Mouse (Mus musculus) CH12.LX (cell line): ENCODE data around the gene 4922502D21Rik. TPM values are rescaled to one million over a fixed set of nuclear protein-coding genes. Genes with fewer than 3 reads are reported as not detected.

Experiments
- DNase-seq: peaks from one replicate; pipeline ENCODE4 v3.0.0-alpha.2; 2013; ENCODE audit errors: extremely low read depth
- H3K27ac ChIP-seq: 2 replicates; pipeline ENCODE4 v1.5.1; 2012; ENCODE audit warnings: low read depth, mild to moderate bottlenecking, control low read depth, moderate library complexity; ENCODE audit not compliant: insufficient read depth
- H3K27me3 ChIP-seq: replicated peaks from 2 replicates; pipeline ENCODE3; 2012; ENCODE audit warnings: inconsistent platforms
- H3K36me3 ChIP-seq, 2 experiments: replicated peaks in 1 of 2; 2 replicates each; pipeline versions ENCODE3 to v1.6.1; 2012; ENCODE audit warnings: inconsistent platforms in 1 of 2, low read length in 1 of 2, mild to moderate bottlenecking in 1 of 2, mixed read lengths in 1 of 2, moderate library complexity in 1 of 2; ENCODE audit not compliant: control insufficient read depth in 1 of 2, insufficient read depth in 1 of 2
- H3K4me1 ChIP-seq, 2 experiments: 2 replicates each; pipeline ENCODE4 v1.6.1; 2012; ENCODE audit warnings: inconsistent platforms in 1 of 2, moderate library complexity in 1 of 2; ENCODE audit not compliant: insufficient read depth in 2 of 2, control insufficient read depth in 1 of 2
- H3K4me2 ChIP-seq: 2 replicates; pipeline ENCODE4 v1.6.1; 2012; ENCODE audit warnings: low read depth, mild to moderate bottlenecking, control low read depth; ENCODE audit not compliant: poor library complexity, insufficient read depth, severe bottlenecking
- H3K4me3 ChIP-seq, 3 experiments: fragments of 150-350 bp in 1 of 3; sonication (generic) in 1 of 3; replicated peaks in 1 of 3; 2 replicates each; pipeline versions ENCODE3 to v1.5.1; 2011 to 2012; ENCODE audit warnings: low read depth in 2 of 3, low read length in 2 of 3, mild to moderate bottlenecking in 2 of 3, moderate library complexity in 2 of 3, control low read depth in 1 of 3, improper control_type of control experiment in 1 of 3, inconsistent platforms in 1 of 3, mixed read lengths in 1 of 3; ENCODE audit not compliant: poor library complexity in 1 of 3
- H3K79me2 ChIP-seq: replicated peaks from 2 replicates; pipeline ENCODE4 v1.6.1; 2012; ENCODE audit warnings: mild to moderate bottlenecking, moderate library complexity; ENCODE audit not compliant: control insufficient read depth, poor library complexity, insufficient read depth, severe bottlenecking; ENCODE audit errors: extremely low read depth
- H3K9ac ChIP-seq: 2 replicates; pipeline ENCODE4 v1.6.1; 2012; ENCODE audit warnings: low read depth, mild to moderate bottlenecking, control low read depth, moderate library complexity; ENCODE audit not compliant: insufficient read depth
- H3K9me3 ChIP-seq: replicated peaks from 2 replicates; pipeline ENCODE3; 2012; ENCODE audit warnings: low read length, inconsistent platforms, mixed read lengths
- BHLHE40 ChIP-seq: IDR thresholded peaks from 2 replicates; pipeline ENCODE4 v1.6.1; 2011; ENCODE audit warnings: mild to moderate bottlenecking, low read depth, low read length, improper control_type of control experiment
- CHD1 ChIP-seq: IDR thresholded peaks from 2 replicates; pipeline ENCODE4 v1.6.1; 2012; ENCODE audit warnings: low read depth, low read length, improper control_type of control experiment, inconsistent platforms
- CHD2 ChIP-seq: IDR thresholded peaks from 2 replicates; pipeline ENCODE4 v1.6.1; 2011; ENCODE audit warnings: low read length, improper control_type of control experiment
- CTCF ChIP-seq, 2 experiments: IDR thresholded peaks in 1 of 2; conservative IDR thresholded peaks in 1 of 2; 2 replicates each; pipeline ENCODE4 v1.5.1; 2011 to 2012; ENCODE audit warnings: low read depth in 2 of 2, low read length in 2 of 2, improper control_type of control experiment in 1 of 2, inconsistent platforms in 1 of 2, mild to moderate bottlenecking in 1 of 2, moderate library complexity in 1 of 2
- E2F4 ChIP-seq: IDR thresholded peaks from 2 replicates; pipeline ENCODE4 v1.6.1; 2011; ENCODE audit warnings: low read depth, low read length, improper control_type of control experiment; ENCODE audit not compliant: insufficient replicate concordance
- ELF1 ChIP-seq: IDR thresholded peaks from 2 replicates; pipeline ENCODE4 v1.6.1; 2014; ENCODE audit warnings: low read depth, mild to moderate bottlenecking, inconsistent platforms, low read length, improper control_type of control experiment
- EP300 ChIP-seq: IDR thresholded peaks from 2 replicates; pipeline ENCODE4 v1.6.1; 2011; ENCODE audit warnings: low read length, improper control_type of control experiment
- ETS1 ChIP-seq: conservative IDR thresholded peaks from 2 replicates; pipeline ENCODE4 v1.6.1; 2012; ENCODE audit warnings: low read depth, mild to moderate bottlenecking, inconsistent platforms, low read length, improper control_type of control experiment, moderate library complexity
- GABPA ChIP-seq: IDR thresholded peaks from 2 replicates; pipeline ENCODE4 v1.6.1; 2012; ENCODE audit warnings: low read depth, low read length, improper control_type of control experiment, inconsistent platforms; ENCODE audit not compliant: insufficient replicate concordance
- HCFC1 ChIP-seq: IDR thresholded peaks from 2 replicates; pipeline ENCODE4 v1.6.1; 2012; ENCODE audit warnings: low read depth, mild to moderate bottlenecking, inconsistent platforms, low read length, improper control_type of control experiment
- IRF4 ChIP-seq: IDR thresholded peaks from 2 replicates; pipeline ENCODE4 v1.6.1; 2014; ENCODE audit warnings: low read depth, mild to moderate bottlenecking, inconsistent platforms, low read length, improper control_type of control experiment
- JUN ChIP-seq: IDR thresholded peaks from 2 replicates; pipeline ENCODE4 v1.6.1; 2011; ENCODE audit warnings: low read depth, mild to moderate bottlenecking, low read length, improper control_type of control experiment, moderate library complexity; ENCODE audit not compliant: insufficient read depth
- JUND ChIP-seq: conservative IDR thresholded peaks from 2 replicates; pipeline ENCODE4 v1.6.1; 2011; ENCODE audit warnings: low read depth, low read length, improper control_type of control experiment
- KAT2A ChIP-seq: IDR thresholded peaks from 2 replicates; pipeline ENCODE4 v1.6.1; 2012; ENCODE audit warnings: low read length, improper control_type of control experiment, inconsistent platforms; ENCODE audit not compliant: insufficient replicate concordance
- MAFK ChIP-seq: IDR thresholded peaks from 2 replicates; pipeline ENCODE4 v1.6.1; 2011; ENCODE audit warnings: low read length, improper control_type of control experiment; ENCODE audit not compliant: insufficient replicate concordance
- MAX ChIP-seq: IDR thresholded peaks from 2 replicates; pipeline ENCODE4 v1.6.1; 2011; ENCODE audit warnings: low read length, improper control_type of control experiment
- MAZ ChIP-seq: IDR thresholded peaks from 2 replicates; pipeline ENCODE4 v1.6.1; 2012; ENCODE audit warnings: low read depth, mild to moderate bottlenecking, inconsistent platforms, low read length, improper control_type of control experiment, moderate library complexity
- MEF2A ChIP-seq: IDR thresholded peaks from 2 replicates; pipeline ENCODE4 v1.6.1; 2014; ENCODE audit warnings: low read depth, mild to moderate bottlenecking, inconsistent platforms, low read length, improper control_type of control experiment, borderline replicate concordance
- MXI1 ChIP-seq: IDR thresholded peaks from 2 replicates; pipeline ENCODE4 v1.6.1; 2011; ENCODE audit warnings: mild to moderate bottlenecking, low read depth, low read length, improper control_type of control experiment
- MYC ChIP-seq: IDR thresholded peaks from 2 replicates; pipeline ENCODE4 v1.6.1; 2011; ENCODE audit warnings: low read depth, mild to moderate bottlenecking, improper control_type of control experiment, low read length
- NELFE ChIP-seq: IDR thresholded peaks from 2 replicates; pipeline ENCODE4 v1.6.1; 2011; ENCODE audit warnings: low read depth, low read length, improper control_type of control experiment
- NRF1 ChIP-seq: IDR thresholded peaks from 2 replicates; pipeline ENCODE4 v1.6.1; 2014; ENCODE audit warnings: low read depth, mild to moderate bottlenecking, inconsistent platforms, low read length, improper control_type of control experiment, moderate library complexity
- PAX5 ChIP-seq: IDR thresholded peaks from 2 replicates; pipeline ENCODE4 v1.6.1; 2012; ENCODE audit warnings: low read length, inconsistent platforms, mixed read lengths
- POLR2A ChIP-seq: IDR thresholded peaks from 2 replicates; pipeline ENCODE4 v1.6.1; 2011; ENCODE audit warnings: low read depth, mild to moderate bottlenecking, improper control_type of control experiment, low read length
- POLR2AphosphoS2 ChIP-seq: IDR thresholded peaks from 2 replicates; pipeline ENCODE4 v1.6.1; 2011; ENCODE audit warnings: low read depth, low read length, improper control_type of control experiment
- RAD21 ChIP-seq: IDR thresholded peaks from 2 replicates; pipeline ENCODE4 v1.6.1; 2011; ENCODE audit warnings: low read depth, mild to moderate bottlenecking, low read length, improper control_type of control experiment, moderate library complexity
- RCOR1 ChIP-seq: conservative IDR thresholded peaks from 2 replicates; pipeline ENCODE4 v1.6.1; 2012; ENCODE audit warnings: low read depth, mild to moderate bottlenecking, inconsistent platforms, low read length, improper control_type of control experiment
- SIN3A ChIP-seq: IDR thresholded peaks from 2 replicates; pipeline ENCODE4 v1.6.1; 2012; ENCODE audit warnings: low read length, improper control_type of control experiment, inconsistent platforms
- TCF12 ChIP-seq: IDR thresholded peaks from 2 replicates; pipeline ENCODE4 v1.6.1; 2014; ENCODE audit warnings: low read depth, mild to moderate bottlenecking, inconsistent platforms, low read length, improper control_type of control experiment
- UBTF ChIP-seq: IDR thresholded peaks from 2 replicates; pipeline ENCODE4 v1.6.1; 2012; ENCODE audit warnings: low read depth, mild to moderate bottlenecking, inconsistent platforms, low read length, improper control_type of control experiment, moderate library complexity
- USF1 ChIP-seq: IDR thresholded peaks from 2 replicates; pipeline ENCODE4 v1.6.1; 2014; ENCODE audit warnings: low read depth, mild to moderate bottlenecking, inconsistent platforms, low read length, improper control_type of control experiment
- USF2 ChIP-seq: conservative IDR thresholded peaks from 2 replicates; pipeline ENCODE4 v1.6.1; 2011; ENCODE audit warnings: low read depth, low read length, improper control_type of control experiment
- ZC3H11A ChIP-seq: IDR thresholded peaks from 2 replicates; pipeline ENCODE4 v1.6.1; 2012; ENCODE audit warnings: low read depth, mild to moderate bottlenecking, inconsistent platforms, low read length, improper control_type of control experiment
- ZKSCAN1 ChIP-seq: IDR thresholded peaks from 2 replicates; pipeline ENCODE4 v1.6.1; 2012; ENCODE audit warnings: low read depth, inconsistent platforms, low read length, improper control_type of control experiment, borderline replicate concordance
- ZMIZ1 ChIP-seq: IDR thresholded peaks from 2 replicates; pipeline ENCODE4 v1.6.1; 2012; ENCODE audit warnings: low read depth, mild to moderate bottlenecking, inconsistent platforms, low read length, improper control_type of control experiment
- ZNF384 ChIP-seq: IDR thresholded peaks from 2 replicates; pipeline ENCODE4 v1.6.1; 2012; ENCODE audit warnings: low read depth, low read length, improper control_type of control experiment, inconsistent platforms
- dilution Hi-C: fragments of 300-500 bp; cut with MboI; formaldehyde crosslinking; loops from 2 replicates; pipeline ENCODE4 v1.14.3; 2020; ENCODE audit warnings: low sequenced_read_pairs; ENCODE audit not compliant: extremely low pct_unique_long_range_greater_than_20kb, extremely low pct_ligation_motif_present
- in situ Hi-C: fragments of 300-500 bp; cut with MboI; formaldehyde crosslinking; loops from 3 replicates; pipeline ENCODE4 v1.14.3; 2019; ENCODE audit warnings: low sequenced_read_pairs, low pct_ligation_motif_present, low pct_unique_long_range_greater_than_20kb, mixed read lengths
- polyA plus RNA-seq: library from polyadenylated mRNA; unstranded; fragments of >175 nt; gene quantifications from 2 replicates; pipeline ENCODE4 v1.2.1, GENCODE M21; 2012; ENCODE audit warnings: low read depth; ENCODE audit not compliant: insufficient read length
- total RNA-seq, 2 experiments: library from RNA; depleted of rRNA; stranded (reverse); fragments of 300-350 nt in 1 of 2; fragments of >200 nt in 1 of 2; gene quantifications; 2 replicates each; pipeline ENCODE4 v1.2.3; 2012 to 2014

The 4922502D21Rik gene
- total RNA-seq (2012; rRNA removed) = 2.0 and 2.8 TPM in 2 replicates
- 0.23 and 0.42 TPM in 2 replicates for total RNA-seq (2014; rRNA removed)
- polyA plus RNA-seq = 0.46 and 0.61 TPM in 2 replicates

DNA sequence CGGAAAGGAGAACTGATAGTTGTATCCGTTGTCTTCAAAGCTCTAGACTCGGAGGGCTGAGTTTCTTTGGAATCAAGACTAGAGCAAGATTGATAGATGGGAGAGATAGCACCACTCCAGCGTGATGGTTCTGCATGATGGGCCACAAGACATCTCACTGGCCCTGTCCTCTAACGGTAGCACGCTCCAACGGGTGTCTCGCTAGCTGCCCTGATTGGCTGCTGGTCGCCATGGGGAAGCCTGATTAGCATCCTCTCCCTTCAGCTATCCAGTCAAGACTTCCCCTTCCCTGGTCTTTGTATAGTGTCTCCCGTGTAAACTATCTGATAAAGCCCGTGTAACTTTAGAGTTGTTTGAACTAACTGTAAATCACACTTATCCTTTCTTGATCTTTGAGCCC, at the start of gene 4922502D21Rik:
TSS of gene 4922502D21Rik (minus strand) at position 187 of the 400 bp plus-strand sequence.
- H3K79me2 ChIP-seq = no peaks in the 10 kb centered on the region
- peak within 1 kb of the TSS; percentile 47; the same call in 1 of the 2 replicates for H3K27ac ChIP-seq
- H3K4me3 ChIP-seq = peak within 1 kb of the TSS in 1 of 3 experiments; percentile 22
- in situ Hi-C loops (loop anchor here (5.0 kb wide), 1 partner anchor 36 kb away; no protein-coding TSS in a partner anchor), dilution Hi-C loops (no loop called here)
- H3K27me3 ChIP-seq = no peaks in the 10 kb centered on the region
- H3K9ac ChIP-seq = peak within 1 kb of the TSS; percentile 35; the same call in 1 of the 2 replicates
- no peaks in the 10 kb centered on the region for H3K9me3 ChIP-seq
- TF ChIP-seq BHLHE40 (0 out of 2 replicates have a peak, but pooled peaks have one; percentile 14), RAD21 (no peak), EP300 (no peak), RCOR1 (no peak), CTCF (conservative IDR thresholded peaks at IDR 0.05 in 1 of 2, IDR thresholded peaks at IDR 0.05 in 1 of 2; ENCODE audit: low read depth in 2 of 2, low read length in 2 of 2) (no peak), MYC (0 out of 2 replicates have a peak, but pooled peaks have one; percentile 55), CHD2 (no peak), ZMIZ1 (no peak), NRF1 (no peak), JUN (no peak), MAZ (no peak), CHD1 (peak; percentile 69; the same call in 1 of the 2 replicates), TCF12 (peak; percentile 50; the same call in 1 of the 2 replicates), USF1 (no peak), ETS1 (no peak), POLR2AphosphoS2 (no peak), NELFE (no peak), UBTF (no peak), E2F4 (no peak), MAX (no peak), ELF1 (0 out of 2 replicates have a peak, but pooled peaks have one; percentile 40), MEF2A (no peak), KAT2A (no peak), MXI1 (peak; percentile 75; the same call in 1 of the 2 replicates), ZC3H11A (no peak), ZNF384 (no peak), HCFC1 (no peak), PAX5 (no peak), JUND (no peak), GABPA (no peak), ZKSCAN1 (no peak), MAFK (no peak), POLR2A (0 out of 2 replicates have a peak, but pooled peaks have one; percentile 35), SIN3A (no peak), USF2 (no peak), IRF4 (no peak; the same call in 1 of the 2 replicates)
- H3K4me1 ChIP-seq = peaks cover 5 to 40% of the 10 kb centered on the region in 2 experiments; a peak in 3 of 4 replicates
- H3K36me3 ChIP-seq = no peaks in the 10 kb centered on the region
- H3K4me2 ChIP-seq = peak within 1 kb of the TSS; percentile 48
- no peak for DNase-seq
